Mouse (Mus musculus): ENCODE data around the gene Atp8b4. TPM values are rescaled to one million over a fixed set of nuclear protein-coding genes. Genes with fewer than 3 reads are reported as not detected.
A peak's percentile ranks its signal among the peaks of the same experiment; 100 is the strongest.

The Atp8b4 gene
- polyA plus RNA-seq, 1 experiment from 2014 or later = 0.05 TPM

DNA sequence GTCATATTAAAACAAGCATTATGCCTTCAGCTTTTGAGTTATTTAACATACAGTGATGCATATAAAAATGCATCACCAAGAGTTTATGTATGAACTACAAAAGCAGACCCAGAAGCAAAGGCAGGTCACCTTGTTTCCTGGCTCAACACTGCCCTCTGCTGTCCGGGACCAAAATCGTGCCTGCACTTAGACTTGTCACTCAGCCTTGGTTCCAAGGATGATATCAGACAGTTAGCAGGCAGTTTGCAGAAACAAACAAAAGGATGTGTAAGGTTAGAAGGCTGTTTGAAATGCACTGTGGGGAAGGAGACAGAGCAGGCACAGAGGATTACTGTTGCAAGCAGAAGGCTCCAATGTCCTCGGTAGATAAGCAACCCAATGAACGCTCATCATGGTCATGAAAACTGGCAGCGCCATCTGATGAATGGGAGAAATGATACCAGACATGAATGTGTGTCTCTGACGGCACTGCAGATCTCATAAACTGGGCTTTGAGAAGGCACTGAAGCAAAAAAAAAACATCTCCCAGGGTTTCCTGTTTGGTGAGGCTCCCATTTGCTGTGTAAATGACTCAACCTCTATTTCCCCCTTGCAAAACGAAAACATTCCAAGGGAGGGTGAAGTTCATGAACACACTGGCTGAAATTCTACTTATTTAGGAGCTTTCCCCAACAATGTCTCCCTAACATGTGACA lies 137.3 kb downstream of the Atp8b4 start:
- Histone ChIP-seq H3K4me3 (no peak overlapping the region), H3K36me3 (no peaks in the 10 kb centered on the region), H3K4me1 (no peaks in the 10 kb centered on the region), H3K9me3 (no peaks in the 10 kb centered on the region), H3K27me3 (ENCODE audit: insufficient read depth, poor library complexity, severe bottlenecking) (no peaks in the 10 kb centered on the region), H3K27ac (no peak overlapping the region)
- 36% methylated on average over 7 of the region's 7 CpGs for WGBS
- peak; percentile 81 for DNase-seq (ENCODE audit: low spot score)

GRCm38 (mm10) chr2:126361131-126361810 lies 139.2 kb downstream of the Atp8b4 start:
- Histone ChIP-seq H3K9me3 (no peaks in the 10 kb centered on the region), H3K27me3 (ENCODE audit: insufficient read depth, poor library complexity, severe bottlenecking) (no peaks in the 10 kb centered on the region), H3K4me3 (no peak overlapping the region), H3K4me1 (no peaks in the 10 kb centered on the region), H3K27ac (peak overlapping the region; percentile 53; the same call in 1 of the 2 replicates), H3K36me3 (no peaks in the 10 kb centered on the region)
- WGBS = 66% methylated on average over 21 of the region's 21 CpGs
- no peak for DNase-seq (ENCODE audit: low spot score)

GRCm38 (mm10) chr2:126360688-126361087 lies 139.8 kb downstream of the Atp8b4 start:
- H3K27ac ChIP-seq = peak overlapping the region; percentile 53; the same call in 1 of the 2 replicates

DNA sequence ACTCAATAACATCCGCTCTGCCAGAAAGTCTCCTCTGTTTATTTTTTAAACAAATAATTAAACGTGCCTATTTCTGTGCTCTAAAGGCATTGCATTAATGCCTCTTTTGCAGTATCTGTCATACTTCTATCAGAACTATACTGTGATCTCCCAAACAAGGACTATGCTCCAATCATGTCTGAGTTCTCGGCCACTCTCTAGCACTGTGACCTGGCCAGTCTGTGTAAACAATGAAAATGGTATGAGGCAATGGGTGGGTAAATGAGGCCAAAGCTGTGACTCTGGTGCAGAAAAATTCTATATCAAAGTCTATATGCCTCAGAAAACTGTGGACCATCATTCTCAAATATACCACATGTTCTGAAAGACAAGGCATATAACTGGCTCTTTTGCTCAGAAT lies 140.5 kb downstream of the Atp8b4 start:
- DNase-seq (ENCODE audit: low spot score) = no peak
- no peak overlapping the region for H3K27ac ChIP-seq
- H3K4me1 ChIP-seq = no peaks in the 10 kb centered on the region
- WGBS = 78% methylated on average over 3 of the region's 3 CpGs
- no peaks in the 10 kb centered on the region for H3K36me3 ChIP-seq
- H3K4me3 ChIP-seq = no peak overlapping the region
- H3K9me3 ChIP-seq = no peaks in the 10 kb centered on the region
- no peaks in the 10 kb centered on the region for H3K27me3 ChIP-seq (ENCODE audit: insufficient read depth, poor library complexity, severe bottlenecking)

More at GRCm38 (mm10) chr2:126360688-126361087, 139.8 kb downstream of the Atp8b4 start:
- no peak overlapping the region for H3K4me3 ChIP-seq
- H3K4me1 ChIP-seq = no peaks in the 10 kb centered on the region
- no peak for DNase-seq (ENCODE audit: low spot score)
- 54% methylated on average over 6 of the region's 6 CpGs for WGBS
- H3K27me3 ChIP-seq (ENCODE audit: insufficient read depth, poor library complexity, severe bottlenecking) = no peaks in the 10 kb centered on the region
- no peaks in the 10 kb centered on the region for H3K9me3 ChIP-seq
- no peaks in the 10 kb centered on the region for H3K36me3 ChIP-seq

GRCm38 (mm10) chr2:126359278-126359677 lies 141.2 kb downstream of the Atp8b4 start:
- H3K36me3 ChIP-seq = no peaks in the 10 kb centered on the region
- H3K9me3 ChIP-seq = no peaks in the 10 kb centered on the region
- WGBS = 90% methylated on average over 1 of the region's 1 CpGs
- H3K4me3 ChIP-seq = no peak overlapping the region
- H3K27me3 ChIP-seq (ENCODE audit: insufficient read depth, poor library complexity, severe bottlenecking) = no peaks in the 10 kb centered on the region
- no peak for DNase-seq (ENCODE audit: low spot score)
- H3K27ac ChIP-seq = no peak overlapping the region
- no peaks in the 10 kb centered on the region for H3K4me1 ChIP-seq

- Histone ChIP-seq H3K9me3 (no peaks in the 10 kb centered on the region), H3K36me3 (no peaks in the 10 kb centered on the region), H3K4me1 (no peaks in the 10 kb centered on the region), H3K27ac (no peak overlapping the region), H3K4me3 (no peak overlapping the region), H3K27me3 (ENCODE audit: insufficient read depth, poor library complexity, severe bottlenecking) (no peaks in the 10 kb centered on the region)
- WGBS = 84% methylated on average over 5 of the region's 5 CpGs
- DNase-seq (ENCODE audit: low spot score) = no peak
Measured at GRCm38 (mm10) chr2:126358741-126359140, 141.7 kb downstream of the Atp8b4 start.

DNA sequence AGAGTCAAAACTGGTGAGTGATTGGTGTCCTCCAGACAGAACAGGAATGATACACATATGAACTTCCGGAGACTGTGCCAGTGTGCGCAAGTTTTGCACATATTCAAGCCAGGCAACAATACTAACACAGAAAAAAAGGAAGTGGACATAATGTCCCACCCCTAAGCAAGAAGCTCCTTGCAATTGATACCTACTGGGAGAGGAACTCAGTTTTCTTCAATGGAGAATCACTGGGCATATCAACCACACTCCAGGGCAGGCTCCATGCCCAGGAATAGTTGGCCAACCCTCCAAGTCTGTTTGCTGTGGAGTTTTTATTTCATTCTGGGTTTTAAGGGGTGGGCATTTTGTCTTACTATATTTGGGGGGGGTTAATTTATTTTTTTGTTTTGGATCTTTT lies 145.2 kb downstream of the Atp8b4 start:
- Histone ChIP-seq H3K36me3 (no peaks in the 10 kb centered on the region), H3K27ac (no peak overlapping the region), H3K27me3 (ENCODE audit: insufficient read depth, poor library complexity, severe bottlenecking) (no peaks in the 10 kb centered on the region), H3K4me3 (no peak overlapping the region), H3K9me3 (no peaks in the 10 kb centered on the region), H3K4me1 (no peaks in the 10 kb centered on the region)
- WGBS = 96% methylated on average over 2 of the region's 2 CpGs
- DNase-seq (ENCODE audit: low spot score) = no peak

DNA sequence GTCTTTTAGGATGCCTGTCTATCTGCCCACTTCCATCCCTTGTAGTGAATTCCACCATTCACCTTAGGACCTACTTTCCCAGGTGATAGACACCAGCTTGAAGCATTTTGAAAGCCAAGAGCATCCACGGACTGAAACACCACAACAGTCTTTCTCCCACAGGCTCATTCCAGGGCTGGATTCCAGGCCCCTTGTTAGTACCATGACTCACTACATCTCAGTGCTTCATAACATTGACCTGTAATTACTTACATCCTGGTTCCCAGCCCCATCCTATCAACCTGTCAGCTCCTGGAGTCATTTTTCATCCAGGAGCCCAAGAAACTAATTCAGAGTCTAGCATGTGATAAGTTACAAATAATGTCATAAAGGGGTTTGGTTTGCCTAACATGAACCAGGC lies 148.7 kb downstream of the Atp8b4 start:
- Histone ChIP-seq H3K4me1 (no peaks in the 10 kb centered on the region), H3K9me3 (no peaks in the 10 kb centered on the region), H3K27ac (no peak overlapping the region), H3K4me3 (no peak overlapping the region), H3K27me3 (ENCODE audit: insufficient read depth, poor library complexity, severe bottlenecking) (no peaks in the 10 kb centered on the region), H3K36me3 (no peaks in the 10 kb centered on the region)
- 57% methylated on average over 1 of the region's 1 CpGs for WGBS
- no peak for DNase-seq (ENCODE audit: low spot score)

GRCm38 (mm10) chr2:126343026-126343593 lies 157.4 kb downstream of the Atp8b4 start:
- H3K9me3 ChIP-seq = no peaks in the 10 kb centered on the region
- whole genome bisulfite sequencing = 11% methylated on average over 3 of the region's 3 CpGs
- no peaks in the 10 kb centered on the region for H3K27me3 ChIP-seq (ENCODE audit: insufficient read depth, poor library complexity, severe bottlenecking)
- DNase-seq (ENCODE audit: low spot score) = peak; percentile 74
- peaks cover 12% of the 10 kb centered on the region for H3K4me1 ChIP-seq
- no peak overlapping the region for H3K4me3 ChIP-seq
- H3K27ac ChIP-seq = peak overlapping the region; percentile 44; the same call in 1 of the 2 replicates
- no peaks in the 10 kb centered on the region for H3K36me3 ChIP-seq

- H3K27ac ChIP-seq = no peak overlapping the region
- H3K4me1 ChIP-seq = peaks cover 12% of the 10 kb centered on the region
- peak; percentile 53 for DNase-seq (ENCODE audit: low spot score)
- H3K9me3 ChIP-seq = no peaks in the 10 kb centered on the region
- H3K4me3 ChIP-seq = no peak overlapping the region
- WGBS = 92% methylated on average over 8 of the region's 8 CpGs
- no peaks in the 10 kb centered on the region for H3K27me3 ChIP-seq (ENCODE audit: insufficient read depth, poor library complexity, severe bottlenecking)
- H3K36me3 ChIP-seq = no peaks in the 10 kb centered on the region
Measured at GRCm38 (mm10) chr2:126341521-126341920, 159.0 kb downstream of the Atp8b4 start.

GRCm38 (mm10) chr2:126340201-126340600 lies 160.3 kb downstream of the Atp8b4 start:
- Histone ChIP-seq H3K9me3 (no peaks in the 10 kb centered on the region), H3K4me3 (no peak overlapping the region), H3K36me3 (no peaks in the 10 kb centered on the region), H3K27me3 (ENCODE audit: insufficient read depth, poor library complexity, severe bottlenecking) (no peaks in the 10 kb centered on the region), H3K27ac (0 out of 2 replicates have a peak overlapping the region, but pooled peaks have one; percentile 1), H3K4me1 (peaks cover 12% of the 10 kb centered on the region)
- DNase-seq (ENCODE audit: low spot score) = no peak
- WGBS = 87% methylated on average over 7 of the region's 7 CpGs

DNA sequence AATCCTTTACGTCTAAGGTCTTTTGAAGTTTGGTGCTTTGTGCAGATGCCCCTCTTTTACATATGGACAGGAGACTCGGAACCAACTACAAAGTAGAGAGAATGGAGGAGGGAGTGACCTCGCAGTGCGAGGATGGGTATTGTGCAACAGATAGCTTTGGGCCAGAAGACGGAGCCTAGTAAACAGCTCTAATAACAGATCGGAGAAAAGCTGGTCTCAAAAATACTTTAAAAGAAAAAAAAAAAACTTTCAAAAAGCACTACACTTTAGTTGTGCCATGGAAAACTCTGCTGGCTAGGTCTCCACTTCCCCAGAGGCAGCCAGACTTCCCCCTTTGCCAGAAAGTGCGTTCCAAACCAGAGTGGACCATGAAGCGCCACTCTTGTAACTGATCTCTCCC lies 161.0 kb downstream of the Atp8b4 start:
- WGBS = 80% methylated on average over 8 of the region's 8 CpGs
- no peak for DNase-seq (ENCODE audit: low spot score)

GRCm38 (mm10) chr2:126337143-126337542 lies 163.3 kb downstream of the Atp8b4 start:
- Histone ChIP-seq H3K36me3 (no peaks in the 10 kb centered on the region), H3K4me1 (0 out of 2 replicates have a peak, but pooled peaks cover 3% of the 10 kb centered on the region), H3K27ac (no peak overlapping the region), H3K4me3 (no peak overlapping the region), H3K27me3 (ENCODE audit: insufficient read depth, poor library complexity, severe bottlenecking) (no peaks in the 10 kb centered on the region), H3K9me3 (no peaks in the 10 kb centered on the region)
- WGBS = 81% methylated on average over 5 of the region's 5 CpGs
- DNase-seq (ENCODE audit: low spot score) = no peak

More for the DNA sequence above, 161.0 kb downstream of the Atp8b4 start:
- Histone ChIP-seq H3K9me3 (no peaks in the 10 kb centered on the region), H3K36me3 (no peaks in the 10 kb centered on the region), H3K4me1 (peaks cover 12% of the 10 kb centered on the region), H3K27ac (no peak overlapping the region), H3K4me3 (no peak overlapping the region), H3K27me3 (ENCODE audit: insufficient read depth, poor library complexity, severe bottlenecking) (no peaks in the 10 kb centered on the region)

Data from heart, embryonic 10.5 days (tissue).